Mouse (Mus musculus) small intestine, adult 2 months (tissue): ENCODE measurements around the gene Gm17374.

Experiments used
- CTCF ChIP-seq: fragments of 200-500 bp; IDR thresholded peaks from 2 replicates; pipeline ENCODE4 v1.5.1; 2012; ENCODE audit warnings: low read depth, mild to moderate bottlenecking, control low read depth, inconsistent platforms, low read length, moderate library complexity, mixed read lengths; ENCODE audit not compliant: insufficient replicate concordance, insufficient read length; ENCODE audit errors: extremely low read depth
- POLR2A ChIP-seq: fragments of 200-500 bp; IDR thresholded peaks from 2 replicates; pipeline ENCODE4 v1.6.1; 2012; ENCODE audit warnings: low read depth, mild to moderate bottlenecking, control low read depth, inconsistent platforms, low read length, moderate library complexity

- TF ChIP-seq POLR2A = no peak
- TF ChIP-seq CTCF = no peak
These were observed 11.6 kb downstream of the Gm17374 start for GRCm38 (mm10) chr2:140163351-140163854.
